Mouse (Mus musculus) liver, embryonic 14.5 days (tissue): ENCODE results near the gene Sbk1. TPM values are rescaled to one million over a fixed set of nuclear protein-coding genes. Genes with fewer than 3 reads are reported as not detected.
A peak's percentile ranks its signal among the peaks of the same experiment; 100 is the strongest.

ENCODE experiments used
- ATAC-seq: fragments of 200-750 bp; cut with Nextera tagmentation; 2 replicates; pipeline ENCODE4 v1.8.0; 2017; ENCODE audit warnings: moderate number of reproducible peaks, mild to moderate bottlenecking, moderate library complexity; ENCODE audit not compliant: insufficient read depth
- DNase-seq, 3 experiments: peaks; one replicate each; pipeline ENCODE4 v3.0.0-alpha.2; 2012 to 2013; ENCODE audit warnings: low read depth in 3 of 3, low spot score in 3 of 3
- H3K27ac ChIP-seq: fragments of 300-500 bp; sonication (generic); 2 replicates; pipeline ENCODE4 v1.5.1; 2014; ENCODE audit warnings: moderate library complexity, mild to moderate bottlenecking, control low read depth, inconsistent platforms
- H3K27me3 ChIP-seq: fragments of 300-500 bp; sonication (generic); 2 replicates; pipeline ENCODE4 v1.6.1; 2014; ENCODE audit warnings: mild to moderate bottlenecking, low read length, moderate library complexity; ENCODE audit not compliant: control insufficient read depth, insufficient read depth
- H3K36me3 ChIP-seq: fragments of 300-500 bp; sonication (generic); replicated peaks from 2 replicates; pipeline ENCODE4 v1.6.1; 2014; ENCODE audit warnings: low read depth; ENCODE audit not compliant: control insufficient read depth, insufficient read depth
- H3K4me1 ChIP-seq, 2 experiments: fragments of 200-500 bp in 1 of 2; fragments of 300-500 bp in 1 of 2; sonication (generic) in 1 of 2; replicated peaks; 2 replicates each; pipeline ENCODE4 v1.6.1; 2012 to 2014; ENCODE audit warnings: antibody characterized with exemption in 1 of 2, inconsistent platforms in 1 of 2, low read length in 1 of 2; ENCODE audit not compliant: control insufficient read depth in 2 of 2, insufficient read depth in 2 of 2
- H3K4me2 ChIP-seq: fragments of 300-500 bp; sonication (generic); 2 replicates; pipeline ENCODE4 v1.6.1; 2014; ENCODE audit warnings: low read depth, mild to moderate bottlenecking, control low read depth, moderate library complexity
- H3K4me3 ChIP-seq, 2 experiments: fragments of 200-500 bp in 1 of 2; fragments of 300-500 bp in 1 of 2; sonication (generic) in 1 of 2; 2 replicates each; pipeline ENCODE4 v1.5.1; 2012 to 2014; ENCODE audit warnings: low read depth in 2 of 2, low read length in 2 of 2, mild to moderate bottlenecking in 2 of 2, control low read depth in 1 of 2, inconsistent platforms in 1 of 2, moderate library complexity in 1 of 2; ENCODE audit not compliant: insufficient read depth in 1 of 2
- H3K9ac ChIP-seq: fragments of 300-500 bp; sonication (generic); replicated peaks from 2 replicates; pipeline ENCODE4 v1.6.1; 2014; ENCODE audit warnings: mild to moderate bottlenecking, control low read depth, moderate library complexity
- H3K9me3 ChIP-seq: fragments of 300-500 bp; sonication (generic); 2 replicates; pipeline ENCODE4 v1.6.1; 2016; ENCODE audit warnings: low read length, mixed read lengths; ENCODE audit not compliant: control insufficient read depth
- CTCF ChIP-seq: IDR thresholded peaks from 2 replicates; pipeline ENCODE4 v1.5.1; 2016; ENCODE audit warnings: antibody characterized with exemption, low read depth, control low read depth
- EP300 ChIP-seq: IDR thresholded peaks from 2 replicates; pipeline ENCODE4 v1.6.1; 2016; ENCODE audit warnings: antibody characterized with exemption, low read depth
- WGBS: fragments of 180-500 bp; shearing (Covaris S2); extraction: QIAGEN DNeasy Blood & Tissue Kit; methylation state at CpG from one replicate; pipeline ENCODE4 v1.1.7; 2014; ENCODE audit not compliant: insufficient replicate concordance; 5-methylcytosine and 5-hydroxymethylcytosine counted together
- polyA plus RNA-seq, 2 experiments: library from polyadenylated mRNA; depleted of rRNA in 1 of 2; stranded (reverse) in 1 of 2; unstranded in 1 of 2; fragments of >200 nt; fragmentation: Nextera tagmentation in 1 of 2; extraction: Ambion mirVana in 1 of 2; gene quantifications; 2 replicates each; pipeline versions ENCODE4 v1.2.1 to v1.2.3; 2012 to 2014

The Sbk1 gene
- polyA plus RNA-seq, 2 experiments, result 0.86 to 0.90 TPM

DNA sequence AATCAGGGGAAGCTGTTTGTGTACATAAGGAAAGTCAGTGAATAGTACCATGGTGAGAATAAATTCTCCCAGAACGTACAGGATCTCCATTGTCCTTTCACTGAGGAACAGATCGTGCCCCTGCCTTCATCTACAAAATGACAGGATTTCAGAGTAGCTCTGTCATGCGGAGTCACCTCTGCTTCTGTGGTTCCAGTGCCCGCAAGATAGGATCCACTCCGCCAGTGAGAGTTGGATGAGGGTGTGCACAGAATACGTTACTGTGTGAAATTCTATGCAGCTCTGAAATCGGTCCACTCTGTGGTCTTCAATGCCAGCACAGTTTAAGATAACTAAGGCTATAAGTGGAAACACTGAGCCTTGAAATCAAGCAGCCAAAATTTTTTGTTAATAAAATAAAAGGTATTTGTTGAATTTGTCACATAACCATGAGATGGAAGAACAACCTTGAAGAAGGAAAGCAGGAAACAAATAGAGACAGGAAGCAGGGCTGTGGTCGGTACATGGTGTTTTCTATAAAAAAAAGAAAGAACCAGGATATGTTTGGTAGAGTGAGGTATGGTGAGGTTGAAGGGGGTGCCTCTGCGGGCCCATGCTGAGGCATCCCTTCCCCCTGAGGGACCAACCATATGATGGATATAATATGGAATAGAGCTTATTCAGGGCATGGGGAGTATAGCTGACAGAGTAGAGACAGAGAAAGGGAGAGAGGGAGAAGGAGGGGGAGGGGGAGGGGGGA lies 57.7 kb downstream of the Sbk1 start:
- WGBS, result 27% methylated on average over 9 of the region's 9 CpGs

DNA sequence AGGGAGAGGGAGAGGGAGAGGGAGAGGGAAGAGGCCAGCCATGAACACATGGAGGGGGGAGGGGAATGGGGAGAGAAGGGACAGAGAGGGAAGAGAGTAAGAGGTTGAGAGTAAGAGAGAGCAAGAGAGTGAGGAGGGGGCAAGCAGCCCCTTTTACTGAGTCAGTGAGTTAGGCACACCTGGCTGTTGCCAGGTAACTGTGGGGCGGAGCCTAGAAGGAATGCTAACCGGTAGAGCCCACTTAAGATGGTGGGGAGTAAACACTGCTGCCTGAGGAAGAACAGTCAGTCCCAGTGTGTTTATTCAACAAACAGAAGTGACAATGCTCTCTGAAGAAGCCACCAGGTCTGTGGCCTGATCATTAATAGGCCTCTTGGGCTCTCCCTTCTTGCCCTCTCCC lies 58.3 kb downstream of the Sbk1 start:
- H3K9me3 ChIP-seq, result no peaks in the 10 kb centered on the region
- H3K27me3 ChIP-seq, result no peaks in the 10 kb centered on the region
- H3K4me2 ChIP-seq, result no peak overlapping the region
- H3K36me3 ChIP-seq, result no peaks in the 10 kb centered on the region
- no peak overlapping the region for H3K4me3 ChIP-seq
- H3K9ac ChIP-seq, result no peak overlapping the region
- no peak overlapping the region for H3K27ac ChIP-seq
- no peaks in the 10 kb centered on the region for H3K4me1 ChIP-seq
- DNase-seq, result no peak
- no peak for TF ChIP-seq EP300
- TF ChIP-seq CTCF, result no peak
- no peak for ATAC-seq
- 50% methylated on average over 2 of the region's 2 CpGs for WGBS

More for the DNA sequence above, 57.7 kb downstream of the Sbk1 start:
- Histone ChIP-seq H3K36me3 (no peaks in the 10 kb centered on the region), H3K4me2 (no peak overlapping the region), H3K9ac (no peak overlapping the region), H3K4me3 (no peak overlapping the region), H3K27ac (no peak overlapping the region), H3K27me3 (no peaks in the 10 kb centered on the region), H3K4me1 (no peaks in the 10 kb centered on the region), H3K9me3 (no peaks in the 10 kb centered on the region)
- TF ChIP-seq CTCF (no peak), EP300 (no peak)
- ATAC-seq, result no peak
- no peak for DNase-seq

DNA sequence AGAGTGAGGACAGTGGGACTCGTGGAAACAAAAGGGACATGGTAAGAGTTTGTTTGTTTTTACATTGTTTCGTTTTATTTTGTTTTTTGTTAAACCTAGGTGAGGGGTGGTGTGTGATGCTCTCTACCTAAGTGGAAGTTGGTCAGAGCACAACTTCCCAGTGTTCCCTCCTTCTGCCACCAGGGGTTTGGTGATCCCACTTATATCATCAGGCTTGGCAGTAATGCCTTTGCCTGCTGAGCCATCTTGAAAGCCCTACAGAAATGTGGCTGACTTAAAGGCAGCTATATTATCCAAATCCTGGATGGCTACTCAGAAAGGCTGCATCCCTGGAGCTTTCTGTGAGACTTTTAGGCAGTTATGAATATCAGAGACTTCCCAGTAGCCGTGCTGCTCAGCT lies 60.3 kb downstream of the Sbk1 start:
- ATAC-seq, result no peak
- Histone ChIP-seq H3K36me3 (no peaks in the 10 kb centered on the region), H3K27ac (no peak overlapping the region), H3K27me3 (no peaks in the 10 kb centered on the region), H3K4me1 (no peaks in the 10 kb centered on the region), H3K4me3 (no peak overlapping the region), H3K9me3 (no peaks in the 10 kb centered on the region), H3K9ac (no peak overlapping the region), H3K4me2 (no peak overlapping the region)
- WGBS, result 48% methylated on average over 3 of the region's 3 CpGs
- TF ChIP-seq CTCF (no peak), EP300 (no peak)
- DNase-seq, result no peak

GRCm38 (mm10) chr7:126335556-126335955 lies 63.1 kb downstream of the Sbk1 start:
- 62% methylated on average over 1 of the region's 1 CpGs for WGBS
- no peaks in the 10 kb centered on the region for H3K27me3 ChIP-seq
- no peak overlapping the region for H3K9ac ChIP-seq
- H3K4me2 ChIP-seq, result no peak overlapping the region
- no peaks in the 10 kb centered on the region for H3K36me3 ChIP-seq
- DNase-seq (no peak), ATAC-seq (no peak)
- no peaks in the 10 kb centered on the region for H3K9me3 ChIP-seq
- H3K4me1 ChIP-seq, result peaks cover 0 to 2% of the 10 kb centered on the region in 2 experiments; a peak in 1 of 4 replicates
- H3K27ac ChIP-seq, result no peak overlapping the region
- no peak overlapping the region for H3K4me3 ChIP-seq
- peak; percentile 61 for TF ChIP-seq CTCF
- TF ChIP-seq EP300, result no peak

DNA sequence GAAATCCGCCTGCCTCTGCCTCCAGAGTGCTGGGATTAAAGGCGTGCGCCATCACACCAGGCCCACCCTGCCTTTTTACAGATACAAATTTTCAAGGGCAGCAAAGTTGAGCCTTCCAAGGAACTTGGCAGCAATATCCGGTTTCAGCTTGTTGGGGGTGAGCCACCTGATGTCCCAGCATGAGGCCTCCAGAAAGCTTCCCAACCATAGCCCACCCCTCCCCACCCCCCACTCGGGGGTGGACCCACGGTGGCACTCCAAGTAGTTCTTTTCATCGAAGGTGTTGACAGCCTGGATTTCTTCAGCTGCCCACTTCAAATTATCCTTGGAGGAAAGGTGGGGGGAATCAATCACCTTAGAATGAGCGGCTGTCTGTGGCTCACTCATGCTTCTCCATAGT lies 66.5 kb downstream of the Sbk1 start:
- H3K4me3 ChIP-seq, result no peak overlapping the region
- H3K9me3 ChIP-seq, result no peaks in the 10 kb centered on the region
- ATAC-seq, result no peak
- no peaks in the 10 kb centered on the region for H3K27me3 ChIP-seq
- TF ChIP-seq EP300, result no peak
- TF ChIP-seq CTCF, result no peak
- WGBS, result 70% methylated on average over 8 of the region's 8 CpGs
- no peak overlapping the region for H3K4me2 ChIP-seq
- no peaks in the 10 kb centered on the region for H3K36me3 ChIP-seq
- peaks cover 0 to 4% of the 10 kb centered on the region in 2 experiments; a peak in 1 of 4 replicates for H3K4me1 ChIP-seq
- H3K27ac ChIP-seq, result no peak overlapping the region
- no peak overlapping the region for H3K9ac ChIP-seq
- DNase-seq, result no peak
